Mouse (Mus musculus) kidney, adult 9 months (tissue): ENCODE data around the gene Clasp2.

Experiments used
- DNase-seq: peaks from one replicate; pipeline ENCODE4 v3.0.0; 2022

Gene Clasp2

DNA sequence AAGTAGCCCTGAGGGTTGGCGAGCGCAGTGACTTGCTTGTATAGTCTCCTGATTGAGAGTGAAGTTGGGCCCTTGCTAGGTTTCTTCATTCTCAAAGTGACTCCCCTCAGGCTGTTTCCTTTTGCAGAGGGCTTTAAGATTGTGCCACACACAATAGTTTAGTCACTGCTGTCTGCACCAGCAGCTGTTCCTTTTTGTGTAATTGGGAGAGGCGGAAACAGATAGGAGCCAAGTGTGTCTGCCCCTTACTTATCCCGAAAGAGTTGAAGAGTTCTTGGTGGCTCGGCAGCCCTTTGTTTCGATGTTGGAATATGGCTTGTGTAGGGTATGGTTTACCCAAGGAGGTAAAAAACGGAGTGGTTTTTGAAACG lies 190.8 kb downstream of the Clasp2 start:
- DNase-seq = no peak

DNA sequence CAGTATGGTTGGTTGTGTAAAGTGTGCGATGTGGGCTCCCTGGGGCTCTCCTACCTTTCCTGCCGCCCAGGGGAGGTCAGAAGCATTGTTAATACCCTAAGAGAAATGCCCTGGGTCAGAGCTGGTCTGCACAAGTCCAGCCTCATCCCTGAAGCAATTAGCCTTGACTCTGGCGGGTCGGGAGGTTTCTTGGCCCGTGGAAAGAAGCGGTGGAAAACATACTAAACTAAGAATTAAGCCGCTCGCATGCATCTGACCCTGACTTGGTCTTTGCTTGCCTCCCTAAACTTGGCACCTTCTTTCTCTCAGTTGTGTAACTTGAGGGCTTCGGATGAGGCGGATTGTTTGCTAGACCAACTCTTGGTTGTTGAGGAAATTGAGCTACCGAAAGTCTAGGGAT lies 191.2 kb downstream of the Clasp2 start:
- DNase-seq = peak; percentile 26

DNA sequence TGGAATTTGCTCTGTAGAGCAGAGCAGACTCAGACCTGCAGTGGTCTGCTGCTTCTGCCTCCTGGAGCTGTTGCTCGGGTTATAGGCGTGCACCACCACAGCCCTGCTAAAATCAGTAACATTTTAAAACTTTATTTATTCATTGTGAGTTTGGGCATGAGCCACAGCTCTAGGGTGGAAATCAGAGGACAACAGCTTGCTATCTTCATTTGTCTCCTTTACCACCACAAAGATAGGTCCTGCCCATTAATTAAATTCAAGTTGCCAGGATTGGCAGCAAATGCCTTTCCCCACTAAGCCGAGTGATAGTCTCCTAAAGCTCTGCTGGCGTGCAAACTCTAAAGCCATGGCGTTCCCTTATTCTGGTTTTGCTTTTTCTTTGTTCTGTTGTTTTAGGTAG lies 194.4 kb downstream of the Clasp2 start:
- no peak for DNase-seq

DNA sequence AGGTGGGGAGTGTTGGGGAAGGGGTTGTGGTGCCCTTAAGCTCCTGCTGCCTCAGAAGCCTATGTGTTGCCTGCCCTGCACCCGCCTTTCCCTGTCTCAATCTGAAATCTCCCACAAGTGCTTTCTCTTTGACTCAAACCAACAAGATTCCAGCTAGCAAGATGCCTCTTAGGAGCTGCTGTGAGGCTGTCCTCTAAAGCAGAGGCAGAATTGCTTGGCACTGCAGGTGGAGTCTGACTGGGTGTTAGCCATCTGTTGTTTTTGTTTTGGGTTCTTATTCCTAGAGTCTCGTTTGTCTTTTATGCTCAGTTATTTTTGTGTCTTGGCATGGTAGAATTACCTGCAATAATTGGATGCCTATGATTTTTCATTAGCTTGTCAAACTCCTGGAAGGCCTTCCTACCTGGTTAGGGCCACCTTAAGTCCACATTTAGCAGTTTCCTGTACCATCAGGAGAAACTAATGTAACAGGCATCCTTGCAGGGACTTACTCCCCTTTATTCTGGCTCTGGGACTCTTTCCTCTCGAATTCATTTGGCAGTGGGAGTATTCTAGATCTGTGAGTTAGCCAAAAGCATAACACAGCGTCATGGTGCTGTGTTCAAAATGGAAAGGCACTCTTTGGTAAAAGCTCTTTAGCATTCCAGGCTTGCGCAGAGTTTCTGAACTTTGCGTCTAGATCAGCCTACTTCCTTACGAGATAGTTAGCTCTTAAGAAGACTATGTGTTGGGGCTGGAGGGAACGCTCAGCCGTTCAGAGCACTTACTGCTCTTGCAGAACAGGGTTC lies 198.0 kb downstream of the Clasp2 start:
- DNase-seq = no peak

DNA sequence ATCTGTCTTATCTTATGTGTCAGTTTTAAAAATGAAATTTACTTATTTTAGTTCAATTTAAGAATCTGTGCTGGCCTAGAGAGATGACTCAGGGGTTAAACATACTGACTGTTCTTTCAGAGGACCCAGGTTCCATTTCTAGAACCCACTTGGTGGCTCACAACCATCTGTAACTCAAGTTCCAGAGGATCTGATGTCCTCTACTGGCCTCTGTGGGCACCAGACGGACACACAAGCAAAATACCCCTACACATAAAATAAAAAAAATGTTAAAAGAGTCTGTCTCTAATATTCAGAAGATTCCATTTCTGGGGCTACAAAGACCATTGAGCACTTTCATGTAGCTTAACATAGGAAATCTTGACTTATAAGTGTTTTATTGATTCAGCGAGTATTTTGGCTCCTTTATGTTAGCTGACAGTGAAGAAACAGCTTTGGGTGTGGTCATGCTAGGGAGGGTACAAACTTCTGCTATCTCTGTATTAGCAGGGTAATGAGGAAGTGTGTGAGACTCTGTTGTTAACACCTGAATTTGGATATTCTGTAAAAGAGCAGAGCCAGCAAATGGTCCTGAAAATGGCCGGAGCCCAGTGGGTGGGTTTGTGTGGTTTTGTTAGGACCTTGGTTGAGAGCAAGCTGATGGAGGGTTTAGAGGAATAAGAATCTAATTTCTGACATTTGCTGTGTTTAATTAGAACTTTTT lies 200.0 kb downstream of the Clasp2 start:
- no peak for DNase-seq

DNA sequence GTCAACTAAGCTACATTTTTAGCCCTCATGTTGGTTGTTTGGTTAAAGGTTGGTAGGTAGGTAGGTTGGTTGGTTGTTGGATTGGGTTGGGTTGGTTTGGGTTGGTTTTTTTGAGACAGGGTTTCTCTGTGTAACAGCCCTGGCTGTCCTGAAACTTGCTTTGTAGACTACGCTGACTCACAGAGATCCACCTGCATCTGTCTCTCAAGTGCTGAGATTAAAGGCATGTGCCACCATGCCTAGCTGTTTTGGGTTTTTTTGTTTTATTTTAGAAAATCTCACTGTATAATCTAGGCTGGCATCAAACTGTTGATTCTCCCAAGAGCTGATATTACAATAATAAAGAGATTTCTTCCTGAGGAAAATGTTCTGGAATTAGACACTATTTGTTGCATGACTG lies 202.1 kb downstream of the Clasp2 start:
- DNase-seq = no peak

DNA sequence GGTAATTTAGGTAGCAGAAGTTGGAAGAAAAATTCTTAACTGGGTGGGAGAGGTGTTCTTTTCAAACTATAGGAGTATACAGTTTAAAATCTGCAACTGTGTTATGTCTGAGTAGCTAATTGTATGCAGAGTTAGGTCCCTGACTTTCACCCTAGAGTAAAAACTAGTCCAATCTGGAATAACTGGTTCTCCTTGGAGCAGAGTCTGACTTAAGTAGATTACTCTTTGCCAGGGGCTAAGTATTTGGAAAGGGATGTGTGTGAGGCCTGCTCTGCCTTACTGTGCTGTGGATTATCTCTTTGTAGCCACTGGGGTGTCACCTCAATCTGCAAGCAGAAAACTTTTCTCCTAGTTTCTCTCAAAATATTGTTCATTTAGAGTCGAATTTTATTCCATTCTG lies 205.9 kb downstream of the Clasp2 start:
- DNase-seq = peak; percentile 24

DNA sequence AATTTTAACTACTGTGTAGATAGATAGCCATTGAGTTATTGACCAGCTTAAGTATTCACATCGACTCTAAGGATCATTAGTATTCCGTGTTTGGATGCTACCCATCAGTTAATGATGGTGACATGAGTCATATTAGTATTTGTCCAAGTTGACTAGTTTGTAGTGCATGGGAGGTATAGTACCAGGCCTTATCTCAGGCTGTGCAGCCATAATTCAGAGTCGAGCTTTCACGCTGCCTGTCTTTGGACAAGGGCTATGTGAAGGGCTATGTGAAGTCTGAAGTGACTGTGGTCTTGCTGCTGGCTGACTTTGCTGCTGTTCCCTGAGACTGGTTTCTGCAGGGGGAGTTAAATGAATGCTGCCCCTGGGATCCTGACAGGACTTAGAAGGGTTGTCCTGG lies 216.5 kb downstream of the Clasp2 start:
- DNase-seq = no peak

DNA sequence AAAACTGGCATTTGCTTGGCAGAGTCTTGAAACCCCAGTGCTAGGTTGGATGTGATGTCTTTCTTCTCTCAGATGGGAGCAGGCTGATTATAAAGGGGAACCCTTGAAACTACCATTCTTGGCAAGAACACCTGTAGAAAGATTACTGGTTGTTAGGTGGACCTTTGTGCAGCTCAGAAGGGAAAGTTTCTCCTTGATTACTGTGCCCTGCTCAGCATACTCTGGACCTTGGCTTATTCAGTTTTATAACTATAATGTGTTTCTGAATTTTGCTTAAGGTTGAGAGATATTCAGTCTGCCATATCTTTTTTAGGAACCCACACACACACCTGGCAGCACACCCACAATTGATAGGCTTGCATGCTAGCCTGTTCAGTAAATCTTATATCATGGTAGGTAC lies 222.4 kb downstream of the Clasp2 start:
- no peak for DNase-seq

DNA sequence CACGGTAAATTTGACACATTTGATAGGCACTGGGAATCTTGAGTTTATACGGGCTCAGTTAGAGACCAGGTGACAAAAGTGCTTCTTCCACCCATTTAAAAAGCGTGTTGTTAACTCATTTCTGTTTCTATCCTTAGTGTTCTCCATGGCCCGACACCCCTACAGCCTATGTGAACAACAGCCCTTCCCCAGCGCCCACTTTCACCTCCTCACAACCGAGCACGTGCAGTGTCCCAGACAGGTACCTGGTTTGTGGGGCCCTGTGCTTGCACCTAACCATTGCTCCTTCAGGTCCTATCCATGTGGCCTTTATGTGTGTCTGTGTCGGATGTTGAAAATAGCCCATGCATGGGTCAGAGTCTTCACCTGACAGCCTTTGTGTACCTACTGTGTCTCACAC lies 223.1 kb downstream of the Clasp2 start:
- no peak for DNase-seq

DNA sequence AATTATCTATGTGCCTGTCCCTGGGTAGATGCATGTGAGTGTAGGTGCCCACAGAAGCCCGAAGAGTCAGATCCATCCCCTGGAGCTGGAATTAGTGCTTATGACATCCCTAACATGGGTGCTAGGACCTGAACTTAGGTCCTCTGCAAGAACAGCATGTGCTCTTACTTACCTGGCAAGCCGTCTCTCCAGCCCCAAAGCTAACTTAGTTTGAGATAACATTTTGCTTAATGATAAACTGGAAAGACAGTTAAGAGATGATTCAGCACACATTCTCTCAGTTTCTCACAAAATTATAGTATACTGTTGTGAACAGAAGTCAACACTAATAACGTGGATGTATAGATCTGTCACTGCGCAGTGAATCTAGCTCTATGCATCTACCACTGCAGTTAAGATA lies 225.6 kb downstream of the Clasp2 start:
- DNase-seq = no peak

DNA sequence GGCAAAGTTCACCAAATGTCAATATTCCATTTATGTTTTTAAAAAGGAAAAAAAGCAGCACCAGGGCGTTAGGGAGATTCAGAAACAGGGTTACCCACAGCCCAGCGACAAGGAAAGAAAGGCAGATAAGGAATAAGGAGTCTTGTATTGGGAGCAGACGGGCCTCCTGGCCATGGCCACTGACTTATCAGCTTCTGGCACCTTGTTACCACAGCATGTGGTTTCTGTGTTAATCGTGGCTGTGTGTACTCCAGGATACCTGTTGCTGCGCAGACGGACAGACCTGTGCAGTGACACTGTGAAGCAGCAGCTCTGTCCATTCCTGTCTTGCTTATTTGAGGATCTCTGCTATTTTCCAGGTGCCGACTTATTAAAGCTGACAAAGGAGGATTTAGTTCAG lies 227.7 kb downstream of the Clasp2 start:
- DNase-seq = no peak
